Mouse (Mus musculus) MEL (cell line): ENCODE data around the gene Spen. TPM values are rescaled to one million over a fixed set of nuclear protein-coding genes. Genes with fewer than 3 reads are reported as not detected.

Source experiments
- DNase-seq: peaks from one replicate; pipeline ENCODE4 v3.0.0; 2011; ENCODE audit warnings: low read depth, low spot score
- H3K27ac ChIP-seq: 2 replicates; pipeline ENCODE4 v1.5.1; 2012; ENCODE audit warnings: low read depth, mild to moderate bottlenecking, control low read depth, low read length, moderate library complexity; ENCODE audit not compliant: control insufficient read depth
- H3K27me3 ChIP-seq, 2 experiments: fragments of 150-350 bp in 1 of 2; sonication (generic) in 1 of 2; 2 replicates each; pipeline ENCODE4 v1.6.1; 2012; ENCODE audit warnings: low read length in 2 of 2, mild to moderate bottlenecking in 2 of 2, improper control_type of control experiment in 1 of 2, moderate library complexity in 1 of 2; ENCODE audit not compliant: insufficient read depth in 2 of 2, control insufficient read depth in 1 of 2
- H3K36me3 ChIP-seq, 2 experiments: 2 replicates each; pipeline ENCODE4 v1.6.1; 2012 to 2014; ENCODE audit warnings: low read length in 2 of 2, improper control_type of control experiment in 1 of 2, inconsistent platforms in 1 of 2, mild to moderate bottlenecking in 1 of 2; ENCODE audit not compliant: insufficient read depth in 2 of 2, control insufficient read depth in 1 of 2
- H3K4me1 ChIP-seq, 2 experiments: fragments of 150-350 bp in 1 of 2; sonication (generic) in 1 of 2; 2 replicates each; pipeline ENCODE4 v1.6.1; 2012; ENCODE audit warnings: low read length in 2 of 2, improper control_type of control experiment in 1 of 2, mild to moderate bottlenecking in 1 of 2; ENCODE audit not compliant: insufficient read depth in 2 of 2, control insufficient read depth in 1 of 2
- H3K4me3 ChIP-seq, 2 experiments: fragments of 150-350 bp in 1 of 2; sonication (generic) in 1 of 2; 2 replicates each; pipeline ENCODE4 v1.5.1; 2012; ENCODE audit warnings: low read depth in 2 of 2, low read length in 2 of 2, mild to moderate bottlenecking in 2 of 2, moderate library complexity in 2 of 2, control low read depth in 1 of 2, improper control_type of control experiment in 1 of 2; ENCODE audit not compliant: control insufficient read depth in 1 of 2, insufficient read depth in 1 of 2
- H3K79me2 ChIP-seq: 2 replicates; pipeline ENCODE4 v1.6.1; 2012; ENCODE audit warnings: mild to moderate bottlenecking, low read length, moderate library complexity; ENCODE audit not compliant: control insufficient read depth, poor library complexity, insufficient read depth
- H3K9ac ChIP-seq: 2 replicates; pipeline ENCODE4 v1.6.1; 2012; ENCODE audit warnings: low read depth, mild to moderate bottlenecking, control low read depth, low read length, moderate library complexity; ENCODE audit not compliant: control insufficient read depth, poor library complexity, severe bottlenecking
- H3K9me3 ChIP-seq: fragments of 150-350 bp; sonication (generic); replicated peaks from 2 replicates; pipeline ENCODE4 v1.6.1; 2012; ENCODE audit warnings: mild to moderate bottlenecking, low read length, improper control_type of control experiment, moderate library complexity; ENCODE audit not compliant: insufficient read depth
- CHD1 ChIP-seq: IDR thresholded peaks from 2 replicates; pipeline ENCODE4 v1.6.1; 2012; ENCODE audit warnings: low read depth, mild to moderate bottlenecking, inconsistent platforms, low read length, improper control_type of control experiment
- CHD2 ChIP-seq: IDR thresholded peaks from 2 replicates; pipeline ENCODE4 v1.6.1; 2011; ENCODE audit warnings: low read length, improper control_type of control experiment
- ELF1 ChIP-seq: IDR thresholded peaks from 2 replicates; pipeline ENCODE4 v1.6.1; 2014; ENCODE audit warnings: low read depth, mild to moderate bottlenecking, inconsistent platforms, low read length, improper control_type of control experiment, moderate library complexity
- EP300 ChIP-seq, 2 experiments: IDR thresholded peaks; 2 replicates each; pipeline ENCODE4 v1.6.1; 2011; ENCODE audit warnings: improper control_type of control experiment in 2 of 2, low read length in 2 of 2, low read depth in 1 of 2, mild to moderate bottlenecking in 1 of 2
- ETS1 ChIP-seq: IDR thresholded peaks from 2 replicates; pipeline ENCODE4 v1.6.1; 2012; ENCODE audit warnings: low read depth, mild to moderate bottlenecking, inconsistent platforms, low read length, improper control_type of control experiment, moderate library complexity
- GABPA ChIP-seq: IDR thresholded peaks from 2 replicates; pipeline ENCODE4 v1.6.1; 2012; ENCODE audit warnings: low read depth, mild to moderate bottlenecking, inconsistent platforms, low read length, improper control_type of control experiment, moderate library complexity
- GATA1 ChIP-seq: IDR thresholded peaks from 2 replicates; pipeline ENCODE4 v1.6.1; 2011; ENCODE audit warnings: low read depth, low read length, improper control_type of control experiment
- HCFC1 ChIP-seq: IDR thresholded peaks from 2 replicates; pipeline ENCODE4 v1.6.1; 2012; ENCODE audit warnings: low read depth, mild to moderate bottlenecking, inconsistent platforms, low read length, improper control_type of control experiment, moderate library complexity
- MAZ ChIP-seq: IDR thresholded peaks from 2 replicates; pipeline ENCODE4 v1.6.1; 2012; ENCODE audit warnings: low read depth, mild to moderate bottlenecking, inconsistent platforms, low read length, improper control_type of control experiment
- MEF2A ChIP-seq: IDR thresholded peaks from 2 replicates; pipeline ENCODE4 v1.6.1; 2014; ENCODE audit warnings: low read depth, mild to moderate bottlenecking, inconsistent platforms, low read length, improper control_type of control experiment; ENCODE audit not compliant: poor library complexity, insufficient replicate concordance, severe bottlenecking; ENCODE audit errors: extremely low read depth
- MXI1 ChIP-seq: IDR thresholded peaks from 2 replicates; pipeline ENCODE4 v1.6.1; 2011; ENCODE audit warnings: mild to moderate bottlenecking, low read depth, low read length, improper control_type of control experiment
- MYC ChIP-seq: IDR thresholded peaks from 2 replicates; pipeline ENCODE4 v1.6.1; 2011; ENCODE audit warnings: low read depth, mild to moderate bottlenecking, low read length, improper control_type of control experiment, moderate library complexity
- NELFE ChIP-seq: IDR thresholded peaks from 2 replicates; pipeline ENCODE4 v1.6.1; 2011; ENCODE audit warnings: low read depth, low read length, improper control_type of control experiment
- POLR2AphosphoS2 ChIP-seq: IDR thresholded peaks from 2 replicates; pipeline ENCODE4 v1.6.1; 2011; ENCODE audit warnings: low read length, improper control_type of control experiment
- RCOR1 ChIP-seq: IDR thresholded peaks from 2 replicates; pipeline ENCODE4 v1.6.1; 2012; ENCODE audit warnings: low read depth, mild to moderate bottlenecking, inconsistent platforms, low read length, improper control_type of control experiment
- TAL1 ChIP-seq: IDR thresholded peaks from 2 replicates; pipeline ENCODE4 v1.6.1; 2012; ENCODE audit warnings: mild to moderate bottlenecking, inconsistent platforms, low read length, moderate library complexity, mixed read lengths
- TCF12 ChIP-seq: IDR thresholded peaks from 2 replicates; pipeline ENCODE4 v1.6.1; 2014; ENCODE audit warnings: low read depth, mild to moderate bottlenecking, inconsistent platforms, low read length, improper control_type of control experiment, moderate library complexity
- UBTF ChIP-seq: IDR thresholded peaks from 2 replicates; pipeline ENCODE4 v1.6.1; 2012; ENCODE audit warnings: low read depth, mild to moderate bottlenecking, inconsistent platforms, low read length, improper control_type of control experiment, moderate library complexity, borderline replicate concordance; ENCODE audit not compliant: insufficient read depth
- ZC3H11A ChIP-seq: IDR thresholded peaks from 2 replicates; pipeline ENCODE4 v1.6.1; 2012; ENCODE audit warnings: low read depth, mild to moderate bottlenecking, inconsistent platforms, low read length, improper control_type of control experiment
- ZKSCAN1 ChIP-seq: IDR thresholded peaks from 2 replicates; pipeline ENCODE4 v1.6.1; 2012; ENCODE audit warnings: low read depth, mild to moderate bottlenecking, inconsistent platforms, low read length, improper control_type of control experiment, moderate library complexity
- polyA plus RNA-seq, 2 experiments: library from polyadenylated mRNA; stranded (reverse) in 1 of 2; unstranded in 1 of 2; fragments of >175 nt in 1 of 2; fragments of >200 nt in 1 of 2; gene quantifications; 2 replicates each; pipeline versions ENCODE4 v1.2.1 to v1.2.4; 2012; ENCODE audit warnings: low replicate concordance in 2 of 2, low read depth in 1 of 2; ENCODE audit not compliant: insufficient read length in 2 of 2, insufficient read depth in 1 of 2, missing spikeins in 1 of 2
- total RNA-seq: library from RNA; depleted of rRNA; stranded (reverse); fragments of 300-350 nt; gene quantifications from 2 replicates; pipeline ENCODE4 v1.2.3, GENCODE M21; 2012

Spen gene
- total and polyA plus RNA-seq, 3 experiments = 11.9 to 102 (median 46.9) TPM

- Histone ChIP-seq H3K79me2 (peaks cover 6% of the 10 kb centered on the region; the same call in 1 of the 2 replicates), H3K27ac (no peak overlapping the region), H3K9me3 (no peaks in the 10 kb centered on the region), H3K4me1 (peaks cover 7 to 11% of the 10 kb centered on the region in 2 experiments), H3K36me3 (peaks cover 1 to 7% of the 10 kb centered on the region in 2 experiments; a peak in 3 of 4 replicates), H3K27me3 (no peaks in the 10 kb centered on the region), H3K4me3 (no peak overlapping the region), H3K9ac (no peak overlapping the region)
- DNase-seq = no peak
- TF ChIP-seq ZKSCAN1 (no peak), GABPA (no peak), CHD1 (no peak), ETS1 (no peak), NELFE (no peak), MXI1 (no peak), TCF12 (no peak), EP300 (IDR thresholded peaks at IDR 0.05; ENCODE audit: low read depth in 1 of 2, low read length in 2 of 2) (no peak), TAL1 (no peak), HCFC1 (no peak), GATA1 (no peak), MEF2A (no peak), ELF1 (no peak), CHD2 (no peak), RCOR1 (no peak), UBTF (no peak), MYC (no peak), MAZ (no peak), ZC3H11A (no peak), POLR2AphosphoS2 (no peak)
These were observed 83.6 kb downstream of the Spen start for GRCm38 (mm10) chr4:141454581-141455350.
